Mouse (Mus musculus) ovary, postnatal 36 days (tissue): ENCODE data around the gene Timm29.
"Not testable (repeated sequence)": the region's sequence is repeated elsewhere in the genome, so short reads cannot be mapped to it uniquely, and the experiment has no call there.

ENCODE experiments used
- DNase-seq: peaks from one replicate; pipeline ENCODE4 v3.0.0; 2022; ENCODE audit warnings: low spot score, mixed read lengths

Timm29 gene

DNA sequence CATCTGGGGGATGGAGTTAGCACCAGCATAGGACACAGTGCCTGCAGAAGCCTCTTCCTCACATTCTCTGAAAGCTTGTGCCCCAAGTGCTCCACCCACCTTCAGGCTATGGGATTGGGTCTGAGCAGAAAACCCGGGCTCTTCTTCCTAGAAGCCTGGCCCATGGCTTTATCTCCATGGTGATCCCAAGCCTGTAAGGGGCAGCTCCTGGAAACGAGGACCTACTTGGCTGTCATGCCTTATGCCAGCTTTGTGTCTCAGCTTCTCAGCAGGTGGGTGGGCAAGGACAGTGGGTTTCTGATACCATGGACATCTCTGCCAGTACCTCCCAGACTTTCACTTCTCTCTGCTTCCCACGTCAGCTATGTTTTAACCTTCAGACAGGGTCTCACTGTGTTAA, 14.3 kb upstream of the Timm29 start:
- DNase-seq = no peak

DNA sequence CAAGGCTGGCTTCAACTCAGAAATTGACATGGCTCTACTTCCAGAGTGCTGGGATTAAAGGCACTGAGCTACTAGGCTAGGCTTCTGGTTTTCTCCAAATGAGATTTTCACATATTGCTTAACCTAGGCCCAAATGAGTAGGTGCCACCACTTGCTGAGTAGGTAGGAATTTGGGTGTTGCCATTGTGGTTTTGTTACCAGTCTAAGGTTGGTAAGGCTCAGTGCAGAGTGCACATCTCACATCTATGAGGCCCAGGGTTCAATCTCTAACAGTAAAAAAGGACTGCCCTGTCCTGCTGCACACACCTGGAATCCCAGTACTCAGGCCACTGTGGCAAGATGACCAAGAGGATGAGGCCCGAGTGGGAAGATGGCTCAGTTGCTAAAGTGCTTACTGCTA, 7.1 kb upstream of the Timm29 start:
- DNase-seq = no peak

DNA sequence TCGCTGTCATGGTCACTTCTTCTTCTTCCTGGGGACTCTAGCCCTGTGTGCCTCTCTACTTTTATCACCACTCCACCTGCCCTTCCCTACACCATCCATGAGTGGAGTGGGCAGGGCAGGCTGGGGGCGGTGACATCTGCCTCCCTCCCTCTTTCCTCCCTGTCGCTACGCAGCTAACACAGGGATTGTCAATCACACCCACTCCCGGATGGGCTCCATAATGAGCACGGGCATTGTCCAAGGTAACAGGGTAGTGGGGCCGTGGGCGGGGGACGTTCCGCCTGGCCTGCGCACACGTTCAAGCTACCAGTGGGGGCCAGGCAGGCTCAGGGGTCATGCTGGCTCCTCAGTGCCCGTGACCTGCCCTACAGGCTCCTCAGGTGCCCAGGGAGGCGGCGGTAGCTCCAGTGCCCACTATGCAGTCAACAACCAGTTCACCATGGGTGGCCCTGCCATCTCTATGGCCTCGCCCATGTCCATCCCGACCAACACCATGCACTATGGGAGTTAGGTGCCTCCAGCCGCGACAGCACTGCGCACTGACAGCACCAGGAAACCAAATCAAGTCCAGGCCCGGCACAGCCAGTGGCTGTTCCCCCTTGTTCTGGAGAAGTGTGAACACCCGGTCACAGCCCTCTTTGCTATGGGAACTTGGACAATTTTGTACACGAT, 4.7 kb upstream of the Timm29 start:
- no peak for DNase-seq

DNA sequence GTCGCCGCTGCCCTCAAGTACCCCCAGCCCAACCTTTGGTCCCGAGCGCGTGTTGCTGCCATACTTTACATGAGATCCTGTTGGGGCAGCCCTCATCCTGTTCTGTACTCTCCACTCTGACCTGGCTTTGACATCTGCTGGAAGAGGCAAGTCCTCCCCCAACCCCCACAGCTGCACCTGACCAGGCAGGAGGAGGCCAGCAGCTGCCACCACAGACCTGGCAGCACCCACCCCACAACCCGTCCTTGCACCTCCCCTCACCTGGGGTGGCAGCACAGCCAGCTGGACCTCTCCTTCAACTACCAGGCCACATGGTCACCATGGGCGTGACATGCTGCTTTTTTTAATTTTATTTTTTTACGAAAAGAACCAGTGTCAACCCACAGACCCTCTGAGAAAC, 4.2 kb upstream of the Timm29 start:
- no peak for DNase-seq

DNA sequence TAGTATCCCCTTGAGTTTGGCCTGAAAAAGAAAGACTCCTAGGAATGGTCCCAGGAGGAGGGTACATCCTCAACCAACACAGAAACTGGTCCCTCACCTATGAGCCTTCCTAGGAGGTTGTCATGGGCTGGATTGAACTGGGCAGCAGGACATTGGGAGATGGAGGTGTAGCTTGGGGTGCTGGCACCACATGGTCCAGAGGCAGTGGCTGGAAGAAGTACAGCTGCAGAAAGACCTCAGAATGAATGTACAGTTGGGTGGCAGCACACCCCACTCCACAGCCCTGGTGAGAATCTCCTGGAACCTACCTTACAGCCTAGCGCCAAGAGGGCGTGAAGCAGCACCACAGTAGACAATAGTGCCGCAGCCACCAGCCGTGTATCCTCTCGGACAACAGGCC, 3.0 kb upstream of the Timm29 start:
- no peak for DNase-seq

DNA sequence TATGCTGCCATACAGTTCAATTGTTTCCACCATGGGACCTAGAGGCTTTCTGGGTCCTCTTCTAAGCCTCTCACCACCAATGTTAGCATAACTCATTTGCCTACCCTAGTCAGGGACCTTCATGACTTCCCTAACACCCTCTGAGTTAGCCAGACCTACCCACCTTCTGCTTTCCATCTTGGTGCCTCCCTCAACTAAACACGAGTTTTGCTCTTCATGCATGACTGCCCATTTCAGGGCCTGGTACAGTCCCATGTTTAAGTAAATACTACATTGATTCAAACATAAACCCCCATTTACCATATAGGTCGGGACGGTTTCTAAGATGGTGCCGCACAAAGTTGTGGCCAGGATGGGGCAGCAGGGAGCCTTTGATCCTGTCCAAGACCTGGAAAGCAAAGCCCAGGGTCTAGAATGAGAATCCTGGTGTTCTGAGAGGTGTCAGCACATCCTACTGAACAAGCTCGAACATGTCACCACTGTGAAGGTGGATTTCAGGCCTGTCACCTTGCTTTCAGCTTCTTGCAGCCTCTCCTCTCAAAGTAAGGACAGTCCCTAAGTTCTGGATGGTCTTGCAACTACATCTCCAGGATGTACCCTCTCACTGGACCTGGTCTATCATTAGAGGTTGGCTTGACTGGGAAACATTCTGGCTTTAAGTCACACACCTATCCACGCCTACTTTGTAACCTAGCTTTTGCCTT, 1.2 kb upstream of the Timm29 start:
- no peak for DNase-seq

DNA sequence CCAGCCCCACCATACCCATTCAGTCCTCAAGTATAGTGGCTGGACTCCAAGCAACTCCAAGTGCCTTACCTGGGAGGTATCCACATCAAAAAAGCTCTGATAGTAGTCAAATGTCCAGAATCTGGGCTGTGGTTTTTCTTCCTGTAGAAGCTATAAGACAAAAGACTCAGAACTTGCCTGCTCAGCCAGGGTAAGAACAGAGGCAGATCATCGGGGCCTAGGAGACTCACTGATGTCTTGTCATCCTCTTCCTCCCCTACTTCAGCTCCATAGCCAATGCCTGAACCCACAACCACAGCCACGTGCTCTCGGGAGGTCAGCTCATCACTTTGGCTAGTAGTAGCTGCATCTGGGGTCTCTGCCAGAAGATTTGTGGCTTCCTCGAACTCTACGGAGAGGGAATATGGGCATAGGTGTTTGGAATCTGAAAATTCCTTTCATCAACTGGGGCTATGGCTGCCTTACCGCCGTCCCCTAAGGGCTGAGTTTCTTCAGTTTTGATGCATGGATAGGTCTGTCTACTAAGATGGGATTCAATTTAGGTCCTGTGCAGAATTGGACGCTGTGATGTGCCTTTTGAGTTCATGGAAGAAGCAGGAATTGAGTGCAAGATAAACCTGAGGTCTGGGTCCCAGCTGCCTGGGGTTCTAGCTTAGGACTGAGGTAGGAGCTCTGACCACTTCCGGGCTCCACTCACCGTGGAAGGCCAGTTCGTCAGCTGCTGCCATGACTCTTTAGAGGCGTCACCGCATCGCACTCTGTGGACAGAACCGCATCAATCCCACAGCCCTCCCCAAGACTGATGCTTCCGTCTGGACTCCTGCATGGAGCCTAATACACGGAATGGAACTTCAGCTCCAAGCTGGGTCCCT, 455 bp upstream of the Timm29 start:
- DNase-seq = no peak

DNA sequence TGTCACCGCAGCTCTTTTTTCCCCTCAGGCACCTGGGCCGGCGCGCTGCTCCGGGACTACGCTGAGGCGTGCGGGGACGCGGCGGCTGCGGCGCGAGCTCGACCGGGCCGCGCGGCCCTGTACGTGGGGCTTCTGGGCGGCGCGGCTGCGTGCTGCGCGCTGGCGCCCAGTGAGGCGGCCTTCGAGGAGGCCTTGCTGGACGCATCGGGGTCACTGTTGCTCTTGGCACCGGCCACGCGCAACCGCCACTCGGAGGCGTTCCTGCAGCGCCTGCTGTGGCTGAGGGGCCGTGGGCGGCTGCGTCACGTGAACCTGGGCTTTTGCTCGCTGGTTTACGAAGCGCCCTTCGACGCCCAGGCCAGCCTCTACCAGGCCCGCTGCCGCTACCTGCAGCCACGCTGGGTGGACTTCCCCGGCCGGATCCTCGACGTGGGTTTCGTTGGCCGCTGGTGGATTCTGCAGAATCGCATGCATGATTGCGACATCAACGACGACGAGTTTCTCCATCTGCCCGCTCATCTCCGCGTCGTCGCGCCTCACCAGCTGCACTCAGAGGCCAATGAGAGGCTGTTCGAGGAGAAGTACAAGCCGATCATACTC, 700 bp downstream of the Timm29 start:
- peak; percentile 67 for DNase-seq

DNA sequence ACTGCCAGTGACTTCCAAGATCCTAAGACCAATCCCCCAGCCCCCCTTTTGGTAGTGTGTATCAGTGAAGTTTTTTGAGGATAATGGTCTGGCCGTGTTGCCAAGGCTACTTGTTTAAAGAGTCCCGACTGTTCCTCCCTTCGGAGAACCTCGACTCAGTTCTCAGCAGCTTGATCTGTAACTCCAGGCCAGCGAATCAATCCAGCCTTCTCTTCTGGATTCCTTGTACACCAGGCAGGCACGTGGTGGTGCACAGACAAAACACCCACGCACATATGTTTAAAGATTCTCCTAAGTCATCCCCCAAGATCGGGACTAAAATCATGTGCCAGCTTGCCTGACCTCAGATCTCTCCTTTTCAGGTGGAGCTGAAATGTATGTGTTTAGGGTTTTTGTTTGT, 1.8 kb downstream of the Timm29 start:
- DNase-seq = not testable (repeated sequence)

DNA sequence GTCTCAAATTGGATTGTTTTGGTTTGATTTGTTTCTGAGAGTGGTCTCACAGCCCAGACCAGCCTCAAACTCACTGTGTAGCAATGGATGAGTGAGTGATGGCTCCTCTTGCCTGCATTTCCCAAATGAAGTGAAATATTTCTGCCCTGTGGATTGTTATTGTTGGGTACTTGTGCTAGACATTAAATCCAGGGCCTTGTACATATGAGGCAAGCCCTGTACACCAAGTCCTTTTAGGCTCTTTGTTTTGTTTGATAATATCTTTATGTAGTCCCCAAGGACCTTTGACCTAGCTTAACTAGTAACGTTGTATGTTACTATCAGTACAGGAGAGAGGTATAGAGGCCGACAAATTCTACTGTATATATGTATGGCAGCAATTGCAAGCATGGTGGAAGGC, 2.3 kb downstream of the Timm29 start:
- no peak for DNase-seq

DNA sequence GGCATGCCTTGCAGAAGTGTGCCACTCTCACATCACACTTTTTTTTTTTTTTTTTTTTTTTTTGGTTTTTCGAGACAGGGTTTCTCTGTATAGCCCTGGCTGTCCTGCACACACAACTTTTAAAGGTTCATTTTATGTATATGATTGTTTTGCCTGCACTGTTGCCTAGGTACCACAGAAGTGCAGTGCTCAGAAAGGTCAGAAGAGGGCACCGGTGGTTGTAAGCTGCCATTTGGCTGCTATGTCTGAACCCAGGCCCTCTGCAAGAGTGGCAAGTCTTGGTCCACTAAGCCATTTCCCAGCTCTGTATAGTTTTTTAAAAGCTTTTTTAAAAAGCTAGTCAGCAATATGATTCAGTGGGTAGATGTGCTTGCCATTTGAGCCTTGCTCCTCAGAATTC, 5.7 kb downstream of the Timm29 start:
- no peak for DNase-seq

DNA sequence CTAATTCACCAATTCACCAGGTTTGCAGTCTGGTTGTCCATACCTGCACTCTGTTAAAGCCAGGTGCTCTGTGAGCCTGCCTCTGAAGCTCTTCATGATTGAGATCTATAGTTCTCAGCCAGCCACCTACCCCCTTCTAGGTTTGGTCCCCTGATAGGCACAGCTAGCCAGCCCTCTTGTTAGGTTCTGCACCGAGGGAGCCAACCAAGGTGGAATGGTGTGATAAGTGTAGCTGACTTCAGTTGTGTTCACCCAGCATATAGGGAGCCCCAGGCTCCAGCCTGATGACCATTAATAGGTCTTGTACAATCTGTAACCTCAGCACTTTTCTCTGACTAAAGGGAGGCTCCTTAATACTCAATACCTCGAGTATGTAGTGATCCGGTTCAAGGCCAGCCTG, 7.7 kb downstream of the Timm29 start:
- no peak for DNase-seq

DNA sequence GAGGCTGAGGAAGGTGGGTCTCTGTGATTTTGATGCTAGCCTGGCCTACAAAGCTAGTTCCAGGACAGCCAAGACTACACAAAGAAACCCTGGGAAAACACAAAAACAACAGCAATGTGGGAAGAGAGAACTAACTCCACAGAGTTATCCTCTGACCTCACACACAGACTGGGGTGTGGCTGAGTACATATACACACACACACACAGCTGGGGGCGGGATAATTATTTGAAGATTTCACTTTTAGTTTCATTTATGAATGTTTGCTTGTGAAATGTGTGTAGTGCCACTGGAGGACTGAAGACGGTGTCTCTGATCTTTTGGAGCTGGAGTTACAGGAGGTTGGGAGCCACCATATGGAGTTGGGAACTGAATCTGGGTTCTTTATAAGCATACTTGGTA, 8.6 kb downstream of the Timm29 start:
- no peak for DNase-seq

DNA sequence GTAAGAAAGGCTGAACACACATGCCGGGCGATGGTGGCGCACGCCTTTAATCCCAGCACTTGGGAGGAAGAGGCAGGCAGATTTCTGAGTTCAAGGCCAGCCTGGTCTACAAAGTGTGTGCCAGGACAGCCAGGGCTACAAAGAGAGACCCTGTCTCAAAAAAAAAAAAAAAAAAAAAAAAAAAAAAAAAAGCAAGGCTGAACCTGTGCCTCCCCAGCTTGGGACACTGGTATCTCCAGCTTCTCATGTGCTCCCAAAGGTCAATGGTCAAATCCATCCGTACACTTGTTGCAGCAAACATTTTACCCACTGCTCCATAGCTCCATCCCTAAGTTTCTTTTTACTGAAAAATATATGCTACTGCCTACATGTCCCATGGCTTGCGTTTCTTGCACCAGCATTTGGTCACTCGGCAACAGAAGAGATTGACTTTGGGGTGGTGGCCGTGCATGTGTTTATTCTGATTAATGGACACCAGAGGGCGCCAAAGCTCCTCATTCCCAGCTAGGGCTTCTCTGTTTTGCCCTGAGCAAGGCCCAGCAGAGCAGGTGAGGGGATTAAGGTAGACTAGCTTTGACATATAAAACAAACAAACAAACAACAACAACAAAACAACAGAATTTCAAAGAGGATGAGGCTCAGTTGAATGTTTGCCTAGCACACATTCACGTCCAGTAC, 9.3 kb downstream of the Timm29 start:
- peak; percentile 47 for DNase-seq

DNA sequence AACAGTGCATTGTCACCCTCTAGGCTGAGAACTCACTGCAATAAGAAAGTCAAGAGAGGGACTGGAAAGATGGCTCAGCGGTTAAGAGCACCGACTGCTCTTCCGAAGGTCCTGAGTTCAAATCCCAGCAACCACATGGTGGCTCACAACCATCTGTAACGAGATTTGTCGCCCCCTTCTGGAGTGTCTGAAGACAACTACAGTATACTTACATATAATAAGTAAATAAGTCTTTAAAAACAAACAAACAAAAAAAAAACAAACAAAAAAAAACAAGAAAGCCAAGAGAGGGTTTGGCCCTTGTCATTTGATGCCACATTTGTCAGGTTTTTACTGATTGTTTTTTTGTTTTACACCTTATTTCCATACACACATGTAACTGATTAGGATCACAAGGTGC, 11.6 kb downstream of the Timm29 start:
- DNase-seq = no peak

DNA sequence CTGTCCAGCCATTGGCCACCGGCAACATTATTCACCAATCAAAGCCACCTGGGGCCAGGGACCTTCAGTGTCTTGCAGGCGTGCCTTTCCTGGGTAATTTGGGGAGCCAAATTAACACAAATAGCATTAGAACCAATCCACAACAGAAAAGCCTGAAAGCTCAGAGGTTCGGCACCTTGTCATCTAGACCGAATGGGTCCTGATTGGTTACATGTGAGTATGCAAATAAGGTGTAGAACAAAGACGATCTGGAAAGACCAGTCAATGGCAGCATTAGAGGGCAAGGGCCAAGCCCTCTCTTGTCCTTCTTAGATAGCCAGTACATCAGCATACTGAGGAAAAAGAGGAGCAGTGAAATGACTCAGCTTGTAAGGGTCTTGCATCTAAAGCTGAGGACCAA, 13.3 kb downstream of the Timm29 start:
- no peak for DNase-seq

DNA sequence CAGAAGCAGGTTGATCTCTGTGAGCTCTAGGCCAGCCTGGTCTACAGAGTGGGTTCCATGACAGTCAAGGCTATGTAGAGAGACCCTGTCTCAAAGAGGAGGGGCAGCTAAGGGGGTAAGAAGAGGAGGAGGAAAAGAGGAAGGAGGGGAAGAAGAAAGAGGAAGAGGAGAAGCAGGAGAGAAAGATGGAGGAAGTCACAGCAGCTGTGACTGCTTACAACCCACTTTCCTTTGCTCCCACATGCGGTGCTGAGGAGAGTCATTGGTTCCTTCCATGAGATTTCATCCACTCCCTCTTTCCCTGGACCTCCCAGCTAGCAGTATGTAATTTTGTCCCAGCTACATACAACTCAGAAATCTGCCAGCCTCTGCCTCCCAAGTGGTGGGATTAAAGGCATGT, 14.1 kb downstream of the Timm29 start:
- no peak for DNase-seq

DNA sequence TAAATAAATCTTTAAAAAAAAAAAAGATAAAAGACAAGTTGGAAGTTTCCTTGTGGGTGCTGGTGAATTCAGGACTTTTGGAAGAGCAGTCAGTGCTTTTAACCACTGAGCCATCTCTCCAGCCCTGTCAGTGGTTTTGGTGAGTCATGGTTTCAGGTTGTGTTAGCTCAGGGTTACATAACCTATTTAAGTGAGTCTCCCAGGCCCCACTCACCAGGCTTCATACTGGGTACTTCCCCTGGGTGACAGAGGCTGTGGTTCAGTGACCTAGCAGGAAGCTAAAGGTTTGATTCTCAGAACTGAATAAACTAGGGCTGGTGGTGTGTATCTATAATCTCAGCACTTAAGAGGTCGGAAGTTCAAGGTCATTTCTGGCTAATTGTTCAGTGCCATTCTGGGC, 17.3 kb downstream of the Timm29 start:
- DNase-seq = no peak

DNA sequence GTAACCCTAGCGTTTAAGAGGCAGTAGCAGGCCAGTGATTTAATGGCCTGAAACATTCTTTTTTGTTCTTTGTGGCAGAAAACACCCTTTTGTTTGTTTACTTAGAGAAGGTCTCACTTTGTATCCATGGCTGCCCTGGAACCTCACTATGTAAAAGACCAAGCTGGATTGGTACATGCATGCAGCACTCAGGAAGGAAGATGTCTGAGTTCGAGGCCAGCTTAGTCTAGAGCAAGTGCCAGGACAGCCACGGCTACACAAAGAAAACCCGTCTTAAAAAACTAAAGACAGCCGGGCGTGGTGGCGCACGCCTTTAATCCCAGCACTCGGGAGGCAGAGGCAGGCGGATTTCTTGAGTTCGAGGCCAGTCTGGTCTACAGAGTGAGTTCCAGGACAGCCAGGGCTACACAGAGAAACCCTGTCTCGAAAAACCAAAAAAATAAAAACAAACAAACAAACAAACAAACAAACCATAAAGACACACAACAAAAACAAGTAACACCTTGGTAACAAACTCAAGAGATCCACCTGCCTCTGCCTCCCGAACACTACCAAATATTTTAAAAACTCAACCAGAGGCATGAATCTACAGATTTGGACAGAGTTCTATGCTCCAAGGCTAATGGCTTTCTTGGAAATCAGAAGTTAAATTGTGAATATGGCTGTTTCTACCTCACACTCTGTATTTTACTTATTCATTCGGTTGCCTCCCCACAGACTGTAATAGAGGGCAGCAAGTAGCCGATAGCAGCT, 22.5 kb downstream of the Timm29 start:
- no peak for DNase-seq

DNA sequence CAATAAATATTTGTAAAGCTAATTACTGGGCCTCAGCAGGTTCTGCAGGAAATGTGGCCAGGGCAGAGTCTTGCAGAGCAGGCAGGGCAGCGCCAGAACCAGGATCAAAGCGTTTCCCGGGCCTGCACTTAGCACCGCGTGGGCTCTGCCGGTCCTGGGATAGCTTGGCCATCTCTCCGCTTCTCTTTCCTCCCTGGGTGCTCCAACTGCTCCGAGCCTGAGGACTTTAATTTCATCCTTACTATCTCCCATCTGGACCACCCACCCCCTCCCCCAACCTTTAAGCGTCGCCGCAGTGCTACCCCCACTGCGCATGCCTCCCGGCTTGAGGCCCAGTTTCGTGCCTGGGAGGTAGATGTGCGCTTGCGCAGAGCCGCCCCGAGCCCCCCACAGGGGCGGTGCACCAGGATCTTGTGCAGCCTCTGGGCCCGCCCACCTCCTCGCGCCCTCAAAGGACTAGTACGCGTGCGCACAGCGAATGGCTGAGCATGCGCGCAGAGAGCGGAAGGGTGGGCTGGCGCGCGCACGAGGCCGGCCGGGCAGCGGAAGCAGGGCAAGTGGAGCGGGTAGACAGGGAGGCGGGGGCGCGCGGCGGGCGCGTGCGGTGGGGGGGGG, 23.2 kb downstream of the Timm29 start, which contains the start of gene Smarca4:
TSS of gene Smarca4 (plus strand) at position 553 of the 615 bp plus-strand sequence.
- DNase-seq = peak; percentile 100
